Mouse (Mus musculus) lung, postnatal 25 days (tissue): ENCODE data around the gene Il16.

Source experiments
- DNase-seq: peaks from one replicate; pipeline ENCODE4 v3.0.0; 2022; ENCODE audit warnings: low spot score

The Il16 gene

DNA sequence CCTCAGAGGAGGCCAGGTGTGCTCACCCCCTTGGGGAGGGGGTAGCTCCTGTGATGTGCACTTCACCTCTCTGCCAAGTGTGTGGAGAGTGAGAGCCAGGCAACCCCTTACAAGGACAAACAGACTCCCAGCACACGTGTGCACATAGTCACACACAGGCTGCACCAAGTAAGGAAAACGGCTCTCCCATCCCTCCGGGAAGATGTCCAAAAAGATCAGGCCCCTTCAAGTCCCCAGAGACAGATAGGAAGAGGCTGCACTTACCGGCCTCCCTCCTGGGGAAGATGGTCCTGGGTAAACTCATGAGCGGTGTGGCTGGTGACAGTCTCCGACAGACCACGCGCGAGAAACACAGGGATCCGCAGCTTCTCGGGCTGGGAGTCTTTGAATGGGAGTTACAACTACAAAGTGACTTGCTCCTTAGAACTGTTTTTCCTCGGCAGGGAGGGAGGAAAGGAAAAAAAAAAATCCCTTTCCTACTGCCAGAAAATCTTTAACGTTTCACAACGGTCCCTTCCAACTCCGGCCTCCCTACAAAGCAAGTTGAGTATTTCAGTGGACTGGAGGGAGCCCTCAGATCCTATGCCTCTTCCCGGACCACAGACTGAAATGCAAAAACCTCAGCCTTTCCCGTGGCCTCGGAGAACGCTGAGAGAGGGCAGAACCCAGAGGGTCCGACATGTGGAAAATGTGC, at the start of gene Il16:
Gene Il16, minus strand, starts transcription at position 314 of the 694 bp plus-strand sequence.
- DNase-seq = no peak

DNA sequence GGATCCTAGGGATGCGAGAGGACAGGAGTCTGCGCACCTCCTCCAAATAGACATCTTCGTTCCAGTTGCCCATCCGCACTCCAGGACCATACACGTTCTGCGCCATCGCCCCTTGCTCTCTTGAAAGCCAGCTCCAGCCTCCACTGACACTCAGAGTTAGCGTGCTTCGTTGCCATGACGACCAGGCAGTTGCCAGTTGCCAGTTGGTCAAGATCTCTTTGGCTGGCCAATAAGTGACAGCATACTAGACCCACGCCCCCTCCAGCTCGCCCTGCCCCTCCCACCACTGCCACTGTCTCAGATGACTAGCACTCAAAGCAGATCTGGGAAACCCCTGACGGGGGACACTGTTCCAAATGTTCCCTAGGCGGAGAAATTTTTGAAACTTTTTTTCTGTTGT, 49.2 kb upstream of the Il16 start, which contains the start of gene Cfap161:
Gene Cfap161, minus strand, starts transcription at position 176 of the 400 bp plus-strand sequence.
- peak; percentile 17 for DNase-seq

DNA sequence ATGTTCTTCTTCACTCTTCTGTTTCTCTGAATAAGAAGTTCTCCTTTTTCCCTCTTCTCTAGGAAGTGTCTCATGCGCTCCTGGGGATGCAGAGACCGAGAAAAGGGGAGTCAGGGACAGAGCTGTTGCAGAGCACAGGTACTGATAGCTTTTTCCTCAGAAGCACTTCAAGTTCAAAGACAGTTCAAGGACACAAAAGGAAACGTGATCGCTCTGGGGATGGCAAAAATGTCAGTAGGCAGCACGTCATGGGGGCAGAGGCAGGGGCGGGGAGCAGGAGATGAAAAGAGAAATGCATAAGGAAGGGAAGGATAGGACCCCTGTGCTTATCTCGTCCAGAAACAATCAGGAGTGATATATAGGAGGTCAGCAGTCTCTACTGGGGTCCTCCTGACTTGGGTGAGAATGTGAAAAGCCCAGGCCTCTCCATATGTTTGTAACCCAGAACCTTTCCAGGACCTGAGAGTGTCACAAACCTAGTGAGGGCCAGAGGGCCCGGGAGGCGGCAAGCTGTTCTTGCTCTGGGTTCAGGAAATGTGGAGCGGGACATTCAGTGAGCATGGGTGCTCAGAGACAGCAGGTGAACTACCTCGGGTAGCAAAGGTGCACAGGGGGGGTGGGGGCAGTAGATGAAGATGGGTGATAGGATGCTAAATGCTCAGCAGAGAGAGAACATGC, 48.6 kb upstream of the Il16 start:
- DNase-seq = no peak

DNA sequence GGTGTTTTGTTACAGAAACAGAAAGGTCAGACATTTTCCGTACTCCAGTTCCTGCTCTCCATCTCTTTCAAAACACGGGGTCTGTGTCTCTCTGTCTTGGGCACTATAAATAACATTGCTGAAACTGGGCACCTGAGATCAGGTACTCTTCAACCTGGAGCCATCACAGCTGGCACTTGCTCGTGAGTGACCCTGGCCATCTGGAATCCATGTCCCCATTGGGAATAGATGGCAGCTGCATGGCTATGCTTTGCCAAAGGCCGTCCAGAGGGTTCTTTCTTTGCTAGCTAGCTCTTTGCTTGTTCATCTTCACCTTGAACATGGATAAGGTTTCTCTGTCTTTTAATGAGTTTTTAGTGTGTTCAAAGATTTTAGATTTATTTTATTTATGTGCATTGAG, 35.4 kb upstream of the Il16 start:
- no peak for DNase-seq

DNA sequence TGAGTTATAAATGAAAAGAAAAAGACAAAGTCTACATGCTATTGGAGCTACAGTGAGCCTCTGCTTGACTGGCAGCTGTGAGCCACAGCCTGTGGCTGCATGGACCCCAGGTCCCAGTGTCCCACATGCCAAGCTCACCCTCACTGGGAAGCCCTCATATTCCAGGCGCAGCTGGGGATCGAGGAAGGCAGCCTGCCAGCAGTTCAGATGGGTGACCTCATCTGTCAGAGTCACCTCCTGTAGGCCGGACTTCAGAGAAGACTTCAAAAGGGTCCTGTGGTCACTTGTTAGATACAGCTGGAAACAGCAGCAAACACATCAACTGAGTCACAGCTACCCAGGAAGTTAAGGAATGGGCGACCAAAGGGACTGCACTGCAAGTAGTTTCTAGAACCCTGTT, 34.5 kb upstream of the Il16 start:
- no peak for DNase-seq

DNA sequence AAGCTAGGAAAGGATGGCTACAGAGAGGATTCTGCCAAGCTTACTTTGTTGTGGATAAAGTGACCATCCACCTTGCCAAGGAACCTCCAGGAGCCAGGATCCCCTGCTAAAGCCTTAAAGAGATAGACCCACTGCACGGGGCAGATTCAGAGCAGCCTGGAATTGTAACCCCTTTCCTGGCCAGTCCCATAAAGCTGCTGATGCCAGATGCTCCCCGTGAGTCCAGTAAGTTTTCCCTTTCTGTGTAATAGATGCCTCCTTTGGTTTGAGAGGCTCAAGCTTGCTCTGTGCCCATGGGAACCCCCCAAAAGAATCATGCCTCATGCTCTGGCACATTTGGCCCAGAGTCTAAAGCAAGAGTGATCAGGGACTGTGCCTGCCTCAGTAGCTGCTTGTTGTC, 33.5 kb upstream of the Il16 start:
- DNase-seq = no peak

DNA sequence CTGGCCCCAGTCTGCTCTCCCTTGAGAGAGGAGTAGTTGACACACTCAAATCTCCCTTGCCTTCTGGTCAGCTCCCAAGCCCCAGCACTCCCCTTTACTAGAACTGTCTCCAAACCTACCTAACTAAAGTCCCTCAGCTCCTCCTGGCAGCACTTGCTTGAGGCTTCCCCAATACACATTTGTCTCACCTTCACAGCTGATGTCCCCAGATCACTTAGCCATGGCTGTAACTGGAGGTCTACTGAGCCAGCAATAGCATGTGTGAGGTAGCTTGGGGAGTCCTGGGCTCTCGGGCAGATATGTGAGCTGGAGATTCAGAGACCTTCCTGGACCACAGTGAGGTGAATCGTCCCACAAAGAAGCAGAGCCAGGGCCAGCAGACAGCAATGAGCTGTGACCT, 33.0 kb upstream of the Il16 start:
- no peak for DNase-seq

DNA sequence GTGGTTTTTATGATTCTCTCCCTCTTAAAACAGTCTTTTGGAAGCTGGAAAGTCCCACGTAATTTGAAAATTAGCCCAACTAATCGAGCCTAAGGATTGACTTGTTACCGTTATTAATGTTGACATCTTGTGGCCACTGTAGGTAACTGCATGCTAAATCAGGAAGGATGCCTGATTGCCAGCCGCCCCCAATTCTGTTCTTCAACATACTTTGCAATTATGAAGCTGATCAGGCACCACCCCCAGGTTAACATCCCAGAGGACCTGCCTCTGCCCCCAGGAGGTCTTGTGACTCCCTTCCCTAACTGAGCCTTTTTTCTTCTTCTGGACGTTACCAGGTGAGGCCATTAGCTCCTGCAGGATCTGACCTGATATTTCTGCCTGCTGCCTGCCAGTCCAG, 29.2 kb upstream of the Il16 start:
- peak; percentile 18 for DNase-seq

DNA sequence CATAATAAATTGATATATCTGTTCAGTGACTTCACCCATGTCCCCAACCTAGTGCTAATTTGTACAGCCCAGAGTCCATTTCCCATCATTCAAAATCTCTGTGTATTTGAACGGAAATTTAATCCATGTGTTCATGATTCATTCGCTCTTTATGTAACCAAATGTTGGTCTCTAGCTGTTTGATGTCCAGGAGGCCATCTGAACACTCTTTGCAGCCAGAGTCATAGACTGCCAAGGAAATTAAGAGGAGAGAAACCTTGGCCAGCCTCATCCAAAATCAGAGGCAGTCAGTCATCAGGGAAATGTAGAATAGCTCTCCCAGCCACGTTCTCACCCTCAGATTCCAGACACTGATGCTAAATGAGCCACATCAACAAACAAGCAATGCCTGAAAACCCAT, 18.1 kb upstream of the Il16 start:
- no peak for DNase-seq

DNA sequence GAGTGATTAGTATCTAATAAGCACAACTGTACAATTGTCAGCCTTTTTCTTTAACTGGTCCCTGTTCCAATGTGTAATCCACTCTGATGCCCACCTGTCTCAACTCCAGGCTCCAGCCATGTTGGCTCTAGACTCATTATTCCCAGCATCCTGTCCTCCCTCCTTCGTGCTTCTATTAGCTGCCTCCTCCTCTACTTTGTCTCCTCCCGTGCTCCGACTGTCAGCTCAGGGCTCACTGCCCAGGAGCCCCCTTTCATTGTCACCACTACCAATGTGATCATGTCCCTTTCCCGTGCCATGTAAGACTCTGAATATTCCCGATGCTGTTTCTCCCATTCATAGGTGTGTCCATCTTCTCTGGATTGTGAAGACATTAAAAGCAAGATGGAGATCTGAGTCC, 16.8 kb upstream of the Il16 start:
- no peak for DNase-seq

DNA sequence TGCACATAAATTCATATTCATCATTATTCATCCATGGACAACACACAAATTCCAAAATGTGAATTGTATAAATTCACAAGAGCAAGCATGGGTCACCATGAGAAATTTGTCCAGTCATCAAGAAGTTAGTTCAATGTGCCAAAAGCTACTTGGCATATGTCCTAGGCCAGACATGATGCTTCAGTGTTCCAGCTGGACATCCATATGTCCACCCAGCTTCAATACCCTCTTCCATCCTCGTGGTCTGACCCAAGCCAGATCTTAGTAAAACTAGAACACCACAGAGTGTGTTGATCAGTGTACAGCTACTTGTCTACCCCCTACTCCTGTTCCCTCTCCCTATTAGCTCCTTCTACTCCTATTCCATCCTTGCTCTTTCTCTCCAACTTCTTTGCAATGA, 5.5 kb upstream of the Il16 start:
- no peak for DNase-seq

DNA sequence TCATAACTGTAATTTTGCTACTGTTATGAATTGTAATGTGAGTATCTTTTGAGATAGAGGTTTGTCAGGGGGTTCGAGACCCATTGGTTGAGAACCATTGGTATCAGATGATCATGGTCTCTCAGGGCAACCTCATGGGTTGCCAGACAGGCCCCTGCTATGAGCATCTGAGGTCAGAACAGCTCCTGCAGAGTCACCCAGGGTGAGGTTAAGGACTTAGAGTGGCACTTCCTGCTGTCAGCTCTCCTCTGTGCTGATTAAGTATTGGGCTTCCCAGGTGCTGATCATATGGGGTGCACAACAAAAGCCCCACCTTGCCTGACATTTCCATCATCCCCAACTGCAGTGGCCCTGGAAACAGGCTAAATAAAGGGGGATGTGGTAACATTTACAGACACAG, 2.9 kb upstream of the Il16 start:
- no peak for DNase-seq

DNA sequence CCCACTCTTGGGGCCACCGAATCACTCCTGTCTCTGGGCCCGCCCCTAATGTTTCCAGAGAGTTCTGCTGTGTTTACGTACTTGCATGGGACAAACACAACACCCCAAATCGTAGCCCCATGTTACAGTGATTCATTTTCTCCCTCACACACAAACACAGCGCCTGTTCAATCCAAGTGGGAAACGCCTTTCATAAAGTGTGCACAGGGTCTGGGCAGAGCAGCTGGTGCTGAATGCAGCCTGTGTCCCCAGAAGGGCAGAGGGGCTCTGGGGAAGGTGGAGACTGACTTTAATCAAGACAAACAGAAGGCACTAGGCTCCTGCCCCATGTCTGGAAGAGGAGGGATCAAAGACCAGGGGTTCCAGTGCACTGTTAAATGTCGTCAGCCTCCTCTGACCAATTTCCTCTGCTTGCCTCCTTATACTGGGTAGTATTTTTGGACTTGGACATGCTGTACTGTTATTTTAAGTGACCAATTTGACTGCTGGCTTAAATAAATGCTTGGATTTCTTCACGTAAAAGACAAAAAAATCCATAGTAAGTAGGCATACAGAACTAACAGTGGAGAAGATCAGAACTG, 671 bp upstream of the Il16 start:
- no peak for DNase-seq

DNA sequence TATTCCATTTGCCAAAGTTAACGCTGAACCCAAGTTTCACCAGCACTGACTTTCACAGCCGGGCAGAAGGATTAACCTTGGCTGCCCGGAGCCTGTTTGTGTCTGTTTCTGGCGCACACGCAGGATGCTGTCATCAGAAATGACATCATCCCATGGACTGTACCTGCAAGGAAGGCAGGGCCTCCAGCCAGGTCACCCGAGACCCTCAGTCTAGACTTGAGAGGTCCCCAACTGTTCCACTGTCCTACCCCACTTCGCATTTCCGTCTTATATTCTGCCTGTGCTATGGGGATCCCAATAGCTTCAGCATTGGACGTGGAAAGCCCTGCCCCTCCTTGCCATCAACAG, 487 bp downstream of the Il16 start:
- no peak for DNase-seq

DNA sequence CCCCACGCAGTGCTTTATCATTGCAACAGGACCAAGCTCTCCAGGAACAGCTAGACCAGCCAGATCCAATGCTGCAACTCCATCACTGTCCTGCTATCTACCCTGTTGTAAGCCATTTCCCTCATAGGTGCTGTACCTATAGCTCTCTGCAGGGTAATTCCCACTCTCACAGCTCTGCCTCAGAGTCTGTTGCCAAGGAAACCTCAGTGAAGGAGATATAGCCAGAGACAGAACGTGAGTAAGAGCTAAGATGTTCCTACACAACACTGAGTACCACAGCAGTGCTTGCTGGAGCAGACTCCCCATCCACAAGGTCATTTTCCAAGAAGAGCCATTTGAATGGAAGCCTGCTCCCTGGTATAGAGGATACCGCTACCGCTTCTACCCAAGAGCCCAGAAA, 1.3 kb downstream of the Il16 start:
- no peak for DNase-seq

DNA sequence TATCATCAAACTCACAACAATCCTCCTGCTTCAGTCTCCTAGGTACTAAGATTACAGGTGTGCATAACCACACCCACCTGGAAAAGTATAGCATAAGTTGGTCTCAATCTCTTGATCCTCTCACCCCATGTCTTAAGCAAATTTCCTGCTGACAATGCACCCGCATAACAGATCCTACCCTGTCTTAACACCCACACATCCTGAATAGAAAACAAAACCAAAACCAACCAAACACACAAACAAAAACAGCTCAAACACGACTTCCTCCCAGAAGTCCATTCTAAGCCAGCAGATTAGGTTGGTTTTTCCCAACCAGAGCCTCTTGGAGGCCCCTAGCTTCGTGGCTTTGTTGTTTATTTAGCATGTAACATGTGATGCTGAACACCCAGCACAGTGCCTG, 2.8 kb downstream of the Il16 start:
- no peak for DNase-seq

DNA sequence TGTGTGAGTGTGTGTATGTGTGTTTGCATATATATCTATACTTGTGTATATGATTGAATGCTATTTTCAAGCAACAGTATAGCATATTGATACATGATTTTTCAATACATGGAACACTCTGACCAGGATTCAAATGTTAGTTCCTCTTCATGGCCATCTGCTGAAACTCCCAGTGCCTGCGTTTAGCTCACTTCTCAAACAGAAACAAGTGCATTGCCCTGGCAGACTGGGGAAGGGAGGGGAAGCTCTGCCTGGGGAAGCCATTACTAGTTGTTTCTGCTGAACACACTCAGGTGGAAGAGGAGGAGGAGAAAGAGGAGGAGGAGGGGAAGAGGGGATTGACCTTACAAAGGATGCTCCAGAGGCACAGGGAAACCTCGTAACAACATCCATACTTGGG, 3.5 kb downstream of the Il16 start:
- no peak for DNase-seq

DNA sequence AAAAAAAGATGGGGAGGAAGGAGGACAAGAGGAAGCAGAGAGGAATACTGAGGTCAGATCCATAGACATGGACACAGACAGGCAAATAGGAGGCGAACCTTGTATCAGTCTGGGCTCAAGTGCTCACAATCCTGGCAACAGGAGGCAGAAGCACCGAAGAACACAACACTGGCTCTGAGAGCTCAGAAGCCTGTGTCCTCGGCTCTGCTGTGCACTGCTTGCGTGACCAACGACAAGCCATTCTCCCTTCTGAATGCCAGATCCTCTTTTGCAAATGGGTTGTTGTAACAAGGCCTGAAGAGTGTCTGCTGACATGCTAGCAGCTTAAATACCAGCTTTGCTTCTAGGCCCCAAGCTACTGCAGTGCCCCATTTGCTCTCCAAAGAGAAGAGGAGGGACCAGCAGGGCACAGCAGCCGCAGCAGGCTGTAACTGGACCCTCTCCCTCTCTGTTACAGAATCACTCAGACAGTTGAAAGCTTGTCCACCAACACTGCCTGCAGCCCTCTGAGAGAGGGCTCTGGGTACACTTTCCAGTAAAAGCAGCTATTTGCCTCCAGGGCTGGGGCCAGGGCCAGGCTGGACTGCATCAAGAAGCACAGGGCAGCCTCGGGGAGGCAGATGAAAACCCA, 5.7 kb downstream of the Il16 start:
- DNase-seq = no peak

DNA sequence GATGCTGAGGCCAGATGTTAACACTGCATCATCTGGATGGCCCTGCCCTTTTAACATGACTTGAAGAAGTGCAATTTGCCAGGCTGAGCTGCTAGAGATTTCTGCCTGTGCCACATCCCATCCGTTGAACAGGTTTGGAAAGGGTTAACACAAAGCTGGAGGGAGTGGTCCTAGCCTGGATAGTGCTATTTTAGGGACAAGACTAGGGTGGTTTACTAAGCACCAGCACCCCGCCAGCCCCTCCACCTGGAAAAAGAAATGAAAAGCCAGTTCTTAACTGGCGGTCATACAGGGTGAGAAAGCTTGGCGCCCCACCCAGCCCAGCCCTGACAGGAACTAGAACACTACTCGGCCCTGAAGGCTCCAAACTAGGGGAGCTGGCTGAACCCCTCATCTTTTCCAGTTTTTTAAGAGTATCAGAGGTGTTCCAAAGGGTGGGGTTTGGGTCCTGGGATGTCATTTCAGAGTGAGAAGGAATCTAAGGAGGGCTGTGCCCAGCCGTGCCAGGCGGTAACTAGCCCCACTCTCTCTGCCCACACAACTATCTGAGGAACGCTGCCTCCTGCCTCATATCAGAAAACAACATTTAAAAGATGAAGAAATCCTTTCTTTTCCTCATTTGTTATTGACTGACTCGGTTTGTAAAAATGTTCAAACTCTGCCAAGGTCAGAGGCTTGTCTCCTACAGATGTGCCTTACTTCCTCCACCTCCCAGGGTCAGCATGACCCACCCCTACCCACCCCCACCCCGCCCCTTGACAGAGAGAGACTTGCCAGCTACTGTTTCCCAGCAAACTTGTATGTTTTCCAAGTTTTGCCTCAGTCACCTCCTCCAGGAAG, 6.7 kb downstream of the Il16 start:
- DNase-seq = peak; percentile 47

DNA sequence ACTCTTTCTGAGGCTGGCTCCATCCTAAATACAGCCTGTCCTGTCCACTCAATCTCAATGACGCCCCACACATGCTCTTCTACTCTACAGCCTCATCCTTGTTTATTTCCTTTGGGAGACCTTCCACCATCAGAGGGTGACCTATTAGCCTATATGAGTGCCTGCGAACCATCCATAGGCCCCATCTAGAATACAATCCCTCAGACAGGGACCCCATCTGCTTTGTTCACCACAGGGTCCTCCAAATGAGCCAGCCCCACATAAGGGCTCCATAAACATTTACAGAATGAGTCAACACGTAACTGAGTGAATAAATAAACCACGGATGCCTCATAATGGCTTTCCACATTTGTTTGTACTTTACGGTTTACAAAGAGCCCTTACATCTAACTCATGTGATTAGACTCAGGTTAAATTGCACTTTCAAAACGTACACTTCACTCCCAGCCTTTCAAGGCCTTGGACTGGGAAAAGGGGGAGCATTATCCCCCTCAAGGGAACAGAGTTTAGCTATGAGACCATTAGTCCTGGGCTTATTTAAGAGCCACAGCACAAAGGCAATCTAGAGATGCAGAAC, 7.5 kb downstream of the Il16 start:
- no peak for DNase-seq

DNA sequence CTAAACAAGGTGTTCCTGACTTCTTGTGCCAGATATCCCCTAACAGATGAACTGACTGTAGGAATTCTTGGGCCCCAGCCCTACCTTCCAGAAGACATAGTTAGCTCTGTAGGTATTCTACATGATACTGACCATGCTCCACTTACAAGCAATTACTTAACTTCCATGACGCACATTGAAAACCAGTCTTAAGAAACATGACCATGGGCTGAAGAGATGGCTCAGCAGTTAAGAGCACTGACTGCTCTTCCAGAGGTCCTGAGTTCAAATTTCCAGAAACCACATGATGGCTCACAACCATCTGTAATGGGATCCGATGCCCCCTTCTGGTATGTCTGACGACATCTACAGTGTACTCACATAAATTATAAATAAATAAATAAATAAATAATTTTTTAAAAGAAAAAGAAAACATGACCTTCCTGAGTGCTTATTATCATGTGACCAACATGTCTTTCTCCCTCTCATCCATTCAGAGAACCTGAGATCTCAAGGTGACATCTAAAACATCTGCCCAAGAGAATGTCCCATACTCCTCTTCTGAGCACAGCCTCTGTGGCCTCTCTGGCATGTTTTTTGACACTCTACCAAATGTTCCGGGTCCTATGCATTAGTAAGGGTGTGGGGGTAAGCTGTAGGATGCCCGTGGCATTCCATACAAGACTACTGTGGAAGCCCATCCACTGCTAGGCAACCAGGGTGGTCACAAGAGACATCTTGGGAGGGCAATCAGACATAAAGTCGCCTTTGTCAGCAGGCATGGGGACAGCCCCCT, 9.0 kb downstream of the Il16 start:
- DNase-seq = no peak
